Mouse (Mus musculus) heart, embryonic 11.5 days (tissue): ENCODE data around the gene Arhgap15. TPM values are rescaled to one million over a fixed set of nuclear protein-coding genes. Genes with fewer than 3 reads are reported as not detected.
"Not testable (repeated sequence)": the region's sequence is repeated elsewhere in the genome, so short reads cannot be mapped to it uniquely, and the experiment has no call there.

Source experiments
- ATAC-seq: fragments of 200-750 bp; cut with Nextera tagmentation; replicated peaks from 2 replicates; pipeline ENCODE4 v1.8.0; 2017; ENCODE audit warnings: moderate library complexity; ENCODE audit not compliant: insufficient number of reproducible peaks, low FRiP score, low TSS enrichment
- H3K27ac ChIP-seq: fragments of 300-500 bp; sonication (generic); 2 replicates; pipeline ENCODE4 v1.5.1; 2014; ENCODE audit warnings: mild to moderate bottlenecking, low read depth, low read length
- H3K27me3 ChIP-seq: fragments of 300-500 bp; sonication (generic); 2 replicates; pipeline ENCODE4 v1.6.1; 2014; ENCODE audit warnings: mild to moderate bottlenecking, low read length, mixed read lengths; ENCODE audit not compliant: control insufficient read depth, insufficient read depth
- H3K36me3 ChIP-seq: fragments of 300-500 bp; sonication (generic); 2 replicates; pipeline ENCODE4 v1.6.1; 2014; ENCODE audit warnings: mild to moderate bottlenecking, low read length, moderate library complexity, mixed read lengths; ENCODE audit not compliant: control insufficient read depth, insufficient read depth
- H3K4me1 ChIP-seq: fragments of 300-500 bp; sonication (generic); 2 replicates; pipeline ENCODE4 v1.6.1; 2014; ENCODE audit warnings: low read length; ENCODE audit not compliant: control insufficient read depth, insufficient read depth
- H3K4me2 ChIP-seq: fragments of 300-500 bp; sonication (generic); 2 replicates; pipeline ENCODE4 v1.6.1; 2014; ENCODE audit warnings: mild to moderate bottlenecking, moderate library complexity
- H3K4me3 ChIP-seq: fragments of 300-500 bp; sonication (generic); 2 replicates; pipeline ENCODE4 v1.5.1; 2014; ENCODE audit warnings: low read depth, low read length
- H3K9ac ChIP-seq: fragments of 300-500 bp; sonication (generic); 2 replicates; pipeline ENCODE4 v1.6.1; 2014; ENCODE audit warnings: mild to moderate bottlenecking, low read depth, low read length, moderate library complexity
- H3K9me3 ChIP-seq: fragments of 300-500 bp; sonication (generic); replicated peaks from 2 replicates; pipeline ENCODE4 v1.6.1; 2016; ENCODE audit warnings: low read length; ENCODE audit not compliant: control insufficient read depth
- WGBS: fragments of 180-500 bp; shearing (Covaris S2); extraction: QIAGEN DNeasy Blood & Tissue Kit; methylation state at CpG from one replicate; pipeline ENCODE4 v1.1.7; 2014; ENCODE audit not compliant: insufficient replicate concordance; 5-methylcytosine and 5-hydroxymethylcytosine counted together
- polyA plus RNA-seq: library from polyadenylated mRNA; unstranded; fragments of >200 nt; fragmentation: Nextera tagmentation; extraction: Ambion mirVana; gene quantifications from 2 replicates; pipeline ENCODE4 v1.2.1, GENCODE M21; 2014

Arhgap15 gene
- polyA plus RNA-seq, 1 experiment from 2014 or later, result 0.43 TPM

- 82% methylated on average over 4 of the region's 4 CpGs for WGBS
- not testable (repeated sequence) for H3K9ac ChIP-seq, H3K4me3 ChIP-seq
These were observed 13.6 kb upstream of the Arhgap15 start for GRCm38 (mm10) chr2:43735071-43735470.

GRCm38 (mm10) chr2:43737546-43737945, 11.1 kb upstream of the Arhgap15 start:
- H3K9me3 ChIP-seq, result no peaks in the 10 kb centered on the region
- H3K36me3 ChIP-seq, result no peaks in the 10 kb centered on the region
- H3K4me1 ChIP-seq, result no peaks in the 10 kb centered on the region
- H3K27ac ChIP-seq, result no peak overlapping the region
- no peak overlapping the region for H3K4me2 ChIP-seq
- no peaks in the 10 kb centered on the region for H3K27me3 ChIP-seq
- no peak for ATAC-seq
- no peak overlapping the region for H3K4me3 ChIP-seq
- 79% methylated on average over 7 of the region's 7 CpGs for WGBS
- no peak overlapping the region for H3K9ac ChIP-seq

More at GRCm38 (mm10) chr2:43735071-43735470, 13.6 kb upstream of the Arhgap15 start:
- H3K27me3 ChIP-seq, H3K36me3 ChIP-seq, H3K4me2 ChIP-seq, ATAC-seq, H3K4me1 ChIP-seq, H3K27ac ChIP-seq, H3K9me3 ChIP-seq: not testable (repeated sequence)

- Histone ChIP-seq H3K27me3 (no peaks in the 10 kb centered on the region), H3K4me1 (no peaks in the 10 kb centered on the region), H3K36me3 (no peaks in the 10 kb centered on the region), H3K4me2 (no peak overlapping the region), H3K9me3 (no peaks in the 10 kb centered on the region), H3K4me3 (no peak overlapping the region), H3K27ac (no peak overlapping the region), H3K9ac (no peak overlapping the region)
- ATAC-seq, result no peak
- 75% methylated on average over 10 of the region's 10 CpGs for WGBS
These were observed 10.0 kb upstream of the Arhgap15 start for GRCm38 (mm10) chr2:43738562-43739112.

- H3K27me3 ChIP-seq, result no peaks in the 10 kb centered on the region
- no peak overlapping the region for H3K9ac ChIP-seq
- H3K36me3 ChIP-seq, result no peaks in the 10 kb centered on the region
- no peak overlapping the region for H3K27ac ChIP-seq
- WGBS, result 69% methylated on average over 9 of the region's 9 CpGs
- no peak overlapping the region for H3K4me2 ChIP-seq
- no peaks in the 10 kb centered on the region for H3K4me1 ChIP-seq
- no peak overlapping the region for H3K4me3 ChIP-seq
- H3K9me3 ChIP-seq, result no peaks in the 10 kb centered on the region
- ATAC-seq, result no peak
These were observed 9.3 kb upstream of the Arhgap15 start for GRCm38 (mm10) chr2:43739190-43739818.

- no peak overlapping the region for H3K27ac ChIP-seq
- no peak for ATAC-seq
- no peaks in the 10 kb centered on the region for H3K4me1 ChIP-seq
- H3K4me2 ChIP-seq, result no peak overlapping the region
- no peak overlapping the region for H3K9ac ChIP-seq
- H3K36me3 ChIP-seq, result no peaks in the 10 kb centered on the region
- H3K27me3 ChIP-seq, result no peaks in the 10 kb centered on the region
- WGBS, result 75% methylated on average over 3 of the region's 3 CpGs
- H3K9me3 ChIP-seq, result no peaks in the 10 kb centered on the region
- no peak overlapping the region for H3K4me3 ChIP-seq
These were observed 697 bp downstream of the Arhgap15 start for GRCm38 (mm10) chr2:43749321-43749720.

- Histone ChIP-seq H3K4me3 (no peak overlapping the region), H3K36me3 (no peaks in the 10 kb centered on the region), H3K4me1 (no peaks in the 10 kb centered on the region), H3K27me3 (no peaks in the 10 kb centered on the region), H3K4me2 (no peak overlapping the region), H3K9me3 (no peaks in the 10 kb centered on the region), H3K9ac (no peak overlapping the region), H3K27ac (no peak overlapping the region)
- WGBS, result 83% methylated on average over 3 of the region's 3 CpGs
- no peak for ATAC-seq
These were observed 7.3 kb downstream of the Arhgap15 start for GRCm38 (mm10) chr2:43755899-43756298.

- H3K9me3 ChIP-seq, result no peaks in the 10 kb centered on the region
- H3K9ac ChIP-seq, result no peak overlapping the region
- no peak overlapping the region for H3K4me2 ChIP-seq
- H3K36me3 ChIP-seq, result no peaks in the 10 kb centered on the region
- no peaks in the 10 kb centered on the region for H3K4me1 ChIP-seq
- no peak for ATAC-seq
- no peak overlapping the region for H3K27ac ChIP-seq
- no peak overlapping the region for H3K4me3 ChIP-seq
- WGBS, result 73% methylated on average over 2 of the region's 2 CpGs
- H3K27me3 ChIP-seq, result no peaks in the 10 kb centered on the region
These were observed 8.0 kb downstream of the Arhgap15 start for GRCm38 (mm10) chr2:43756626-43757025.

GRCm38 (mm10) chr2:43761735-43762134, 13.1 kb downstream of the Arhgap15 start:
- ATAC-seq, result no peak
- H3K4me3 ChIP-seq, result no peak overlapping the region
- WGBS, result 76% methylated on average over 3 of the region's 3 CpGs
- no peaks in the 10 kb centered on the region for H3K9me3 ChIP-seq
- no peaks in the 10 kb centered on the region for H3K27me3 ChIP-seq
- no peak overlapping the region for H3K4me2 ChIP-seq
- H3K9ac ChIP-seq, result no peak overlapping the region
- no peak overlapping the region for H3K27ac ChIP-seq
- H3K4me1 ChIP-seq, result no peaks in the 10 kb centered on the region
- H3K36me3 ChIP-seq, result no peaks in the 10 kb centered on the region

GRCm38 (mm10) chr2:43763279-43763678, 14.7 kb downstream of the Arhgap15 start:
- 78% methylated on average over 5 of the region's 5 CpGs for WGBS
- no peak overlapping the region for H3K9ac ChIP-seq
- no peaks in the 10 kb centered on the region for H3K4me1 ChIP-seq
- H3K4me3 ChIP-seq, result no peak overlapping the region
- no peak overlapping the region for H3K27ac ChIP-seq
- ATAC-seq, result no peak
- H3K27me3 ChIP-seq, result no peaks in the 10 kb centered on the region
- H3K4me2 ChIP-seq, result no peak overlapping the region
- H3K36me3 ChIP-seq, result no peaks in the 10 kb centered on the region
- no peaks in the 10 kb centered on the region for H3K9me3 ChIP-seq
